Mouse (Mus musculus): ENCODE results near the gene Vps37c. TPM values are rescaled to one million over a fixed set of nuclear protein-coding genes. Genes with fewer than 3 reads are reported as not detected.

Gene Vps37c
- total RNA-seq, 1 experiment from 2014 or later: 19.1 TPM

DNA sequence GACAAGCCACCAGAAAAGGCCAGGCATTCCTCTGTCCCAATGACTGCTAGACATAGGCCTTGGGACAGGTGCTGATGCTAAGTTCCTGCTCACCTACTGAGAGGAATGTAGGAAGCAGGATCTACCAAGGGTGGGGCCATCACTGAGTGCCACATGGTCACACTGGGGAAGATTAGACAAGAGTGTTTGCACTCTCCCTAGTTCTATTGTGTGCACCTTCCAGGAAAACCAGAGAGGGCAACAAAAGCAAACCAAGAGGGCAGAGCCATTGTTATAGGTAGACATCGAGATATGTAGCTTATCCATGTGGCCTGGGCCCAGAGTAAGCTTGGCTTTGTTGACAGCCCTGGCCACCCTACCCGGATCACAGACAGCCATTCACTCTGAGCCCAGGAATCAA lies 2.8 kb upstream of the Vps37c start:
- DNase-seq: no peak

DNA sequence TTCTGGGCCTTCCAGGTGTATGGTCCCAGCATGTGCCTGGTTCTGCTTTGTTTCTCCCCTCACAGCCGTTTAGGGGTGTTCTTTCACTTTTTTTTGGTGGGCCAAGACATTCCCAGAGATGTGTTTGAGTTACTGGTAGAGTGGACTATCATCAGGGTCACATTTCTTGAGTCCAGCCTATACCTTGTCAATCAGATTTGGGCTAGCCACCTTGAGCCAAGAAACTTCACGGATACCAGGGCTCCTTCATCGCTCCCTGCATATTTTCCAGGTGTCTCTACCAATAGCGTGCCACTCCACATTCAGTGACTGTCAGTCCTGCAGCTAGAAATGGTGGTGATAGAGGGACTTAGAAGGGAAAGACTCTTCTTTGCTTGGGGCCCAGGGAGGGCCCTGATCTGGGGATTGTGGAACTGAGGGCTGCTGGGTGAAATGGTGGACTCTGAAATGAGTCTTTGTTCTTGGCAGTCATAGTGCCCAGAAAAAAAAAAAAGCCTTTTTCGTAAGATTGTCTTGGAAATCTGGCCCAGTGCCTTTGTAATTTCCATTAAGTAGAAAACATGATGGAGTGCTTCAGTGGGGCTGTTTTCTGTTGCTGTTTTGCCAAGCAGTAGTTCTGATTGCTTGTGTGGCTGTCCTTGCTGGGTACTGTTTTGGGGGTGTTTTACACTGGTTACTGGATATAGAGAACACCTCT lies 1.1 kb downstream of the Vps37c start:
- peak; percentile 42 for DNase-seq

DNA sequence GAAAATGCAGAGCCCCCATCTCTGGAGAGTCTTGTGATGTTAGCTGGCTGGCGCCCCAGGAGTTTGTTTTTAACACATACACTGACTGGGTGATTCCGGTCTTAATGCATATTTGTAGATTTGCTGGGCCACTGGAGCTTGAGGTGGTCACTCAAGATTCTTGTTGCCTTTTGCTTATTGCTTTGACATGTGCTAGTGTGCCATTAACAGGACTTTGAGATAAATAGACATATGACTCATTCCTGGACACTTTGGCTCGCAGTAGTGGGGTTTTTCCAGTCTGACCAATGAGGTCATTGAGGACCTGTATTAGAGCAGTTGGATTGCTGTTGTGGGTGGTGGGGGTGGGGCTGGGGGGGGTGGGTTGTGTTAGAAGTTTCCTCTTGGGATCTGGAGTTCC lies 1.8 kb downstream of the Vps37c start:
- peak; percentile 60 for DNase-seq

DNA sequence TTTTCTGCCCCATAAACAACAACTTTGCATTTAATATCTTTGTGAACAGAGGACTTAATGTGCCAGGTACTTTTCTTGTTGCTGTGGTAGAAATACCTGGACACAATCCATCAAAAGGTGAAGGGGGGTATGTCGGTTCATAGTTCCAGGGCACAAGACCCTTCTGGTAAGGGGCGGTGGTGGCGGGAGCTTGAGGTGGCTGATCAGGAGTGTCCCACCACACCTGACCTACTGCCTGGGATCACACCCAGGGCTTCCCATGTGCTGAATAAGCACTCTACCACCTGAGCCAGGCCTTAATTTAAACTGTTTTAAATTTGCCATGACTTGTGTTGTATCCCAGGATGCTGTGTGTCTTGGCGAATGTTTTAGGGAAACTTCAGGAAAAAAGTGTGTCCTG lies 2.6 kb downstream of the Vps37c start:
- no peak for DNase-seq

DNA sequence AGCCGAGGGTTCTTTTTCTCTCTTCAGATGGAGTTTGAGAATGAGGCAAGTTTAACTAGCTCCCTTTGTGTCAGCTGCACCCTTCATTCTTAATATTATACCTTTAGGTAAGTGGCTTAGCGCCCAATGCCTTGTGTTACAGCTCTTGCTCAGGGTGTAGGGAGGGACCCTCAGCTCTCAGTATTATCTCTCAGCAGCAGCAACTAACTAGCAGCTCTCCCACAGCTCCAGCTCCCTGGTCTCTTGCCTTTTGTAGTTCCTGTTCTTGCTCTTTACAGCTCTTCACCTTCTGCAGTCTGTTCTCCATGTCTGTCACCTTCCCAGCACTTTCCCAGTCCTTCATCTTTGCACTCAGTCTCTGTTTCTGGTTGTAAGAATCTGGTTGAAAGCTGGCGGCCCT lies 3.1 kb downstream of the Vps37c start:
- no peak for DNase-seq

DNA sequence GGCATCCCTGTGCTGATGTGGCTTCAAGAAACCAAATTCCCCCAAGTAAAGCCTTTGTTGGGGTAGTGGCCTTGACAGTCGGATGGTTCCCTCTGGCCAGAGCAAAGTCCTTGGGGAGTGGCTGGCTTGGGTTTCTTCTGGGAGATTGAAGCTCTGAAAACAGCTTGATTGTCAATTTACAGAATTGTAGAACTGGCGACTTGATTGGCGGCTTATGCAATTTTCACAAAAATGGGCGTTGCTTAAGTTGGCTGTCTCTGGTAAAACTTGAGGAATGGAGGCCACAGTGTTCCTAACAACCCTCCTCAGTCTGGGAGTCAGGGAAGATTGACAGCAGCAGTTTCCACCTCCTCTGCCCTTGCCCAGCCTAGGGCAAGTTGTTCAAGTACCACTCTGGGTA lies 3.8 kb downstream of the Vps37c start:
- peak; percentile 30 for DNase-seq

DNA sequence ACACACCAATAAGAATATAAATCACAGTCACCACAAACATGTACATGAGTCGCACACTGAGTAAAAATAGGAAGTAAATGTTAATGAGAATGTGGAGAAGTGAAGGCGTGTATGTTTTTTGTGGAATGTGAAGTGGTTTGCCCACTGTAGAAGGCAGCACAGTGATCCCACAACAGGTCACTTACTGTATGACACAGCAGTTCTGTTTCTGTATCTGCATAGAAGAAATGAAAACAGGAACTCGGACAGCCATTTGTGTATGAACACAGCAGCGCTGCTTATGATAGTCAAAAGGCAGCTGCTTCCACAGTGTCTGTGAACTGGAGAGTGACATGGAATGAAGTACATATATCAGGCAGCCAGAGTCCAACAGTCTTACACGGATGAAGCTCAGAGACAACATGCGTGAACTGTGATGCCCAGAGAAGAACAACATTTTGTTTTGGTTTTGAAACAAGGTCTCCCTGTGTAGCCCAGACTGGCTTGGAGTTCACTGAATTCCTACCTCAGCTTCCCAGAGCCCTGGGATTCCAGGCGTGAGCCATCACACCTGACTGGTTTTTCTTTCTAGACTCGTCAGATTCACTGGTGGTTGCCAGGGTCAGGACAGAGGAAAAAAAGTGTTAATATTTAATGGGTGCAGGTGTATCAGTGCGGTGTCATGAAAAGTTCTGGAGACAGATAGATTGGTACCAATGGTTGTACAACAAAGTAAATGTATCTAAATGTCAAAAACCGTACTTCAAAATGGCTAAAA lies 5.6 kb downstream of the Vps37c start:
- DNase-seq: no peak

DNA sequence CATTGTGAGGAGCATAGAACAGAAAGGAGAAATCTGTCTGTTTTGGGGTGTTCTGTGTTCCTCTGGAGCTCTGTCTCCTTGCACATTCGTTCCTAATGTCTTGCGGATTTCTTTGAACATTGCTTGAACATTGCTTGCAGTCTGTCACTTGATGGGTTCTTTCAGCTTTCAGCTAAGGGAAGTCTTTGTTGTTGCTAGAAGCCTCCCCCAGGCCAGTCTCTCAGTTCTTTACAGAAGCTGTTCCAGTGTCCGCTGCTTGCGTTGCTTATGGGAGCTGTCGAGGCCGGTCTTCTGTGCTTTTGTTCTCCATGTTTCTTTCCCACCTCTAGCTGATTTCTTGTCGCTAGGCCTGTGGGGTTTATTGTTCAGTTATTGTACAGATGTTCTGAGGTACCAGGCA lies 7.3 kb downstream of the Vps37c start:
- DNase-seq: no peak

DNA sequence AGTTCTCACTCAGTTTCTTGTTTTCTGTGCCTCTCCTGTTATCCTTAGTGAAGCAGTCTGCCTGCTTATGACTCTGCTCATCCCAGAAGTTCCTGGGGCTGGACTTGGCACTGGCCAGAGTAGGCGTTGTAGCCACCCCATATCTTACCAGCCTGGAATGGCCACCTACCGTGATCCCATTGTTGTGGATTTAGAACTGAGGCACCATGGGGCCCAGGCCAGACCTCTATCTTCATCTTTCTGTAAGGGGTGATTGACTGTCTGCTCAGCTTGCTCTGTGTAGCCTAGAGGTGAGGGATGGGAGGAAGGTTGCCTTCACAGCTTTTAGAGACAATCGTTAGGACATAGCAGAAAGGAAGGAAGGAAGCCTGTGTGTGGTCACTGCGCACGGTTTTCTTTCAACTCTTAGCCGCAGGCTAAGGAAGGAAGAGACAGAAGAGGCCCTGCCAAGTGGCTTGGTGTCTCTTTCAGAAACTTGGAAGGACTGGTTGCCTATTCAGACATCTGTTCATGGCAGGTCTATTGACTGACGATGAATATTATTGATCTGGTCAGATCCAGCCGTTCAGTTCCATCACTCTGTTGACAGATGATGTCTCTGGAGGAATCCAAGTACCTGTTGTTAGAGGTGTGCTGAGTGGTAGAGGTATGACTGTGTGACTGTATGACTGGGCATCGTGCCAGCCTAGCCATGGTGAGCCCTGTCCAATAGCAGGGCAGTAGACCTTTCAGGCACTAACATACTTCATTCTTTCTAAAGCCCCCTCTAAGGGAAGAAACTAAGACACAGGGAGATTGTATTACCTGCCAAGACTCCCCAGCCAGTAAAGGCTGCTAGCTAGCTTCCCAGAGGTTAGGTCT lies 9.8 kb downstream of the Vps37c start:
- DNase-seq: no peak

DNA sequence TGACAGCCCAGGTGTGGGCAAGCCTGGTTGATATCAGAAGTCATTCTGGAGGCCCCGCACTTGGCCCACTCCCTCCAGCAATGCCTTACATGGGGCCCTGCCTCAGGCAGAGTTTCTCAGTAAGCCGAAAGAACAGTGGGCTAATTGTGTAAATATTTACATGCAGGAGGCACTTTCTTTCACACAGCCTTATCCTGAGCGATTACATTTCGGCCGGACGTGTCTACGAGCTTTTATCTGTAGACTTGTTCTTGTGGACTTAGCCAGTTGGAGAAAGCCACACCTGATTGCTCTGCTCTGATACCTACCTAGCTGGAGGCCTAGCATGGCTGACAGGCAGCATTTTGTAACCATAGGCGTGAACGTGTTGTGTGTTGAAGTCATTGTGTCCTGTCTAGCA lies 11.3 kb downstream of the Vps37c start:
- DNase-seq: no peak

DNA sequence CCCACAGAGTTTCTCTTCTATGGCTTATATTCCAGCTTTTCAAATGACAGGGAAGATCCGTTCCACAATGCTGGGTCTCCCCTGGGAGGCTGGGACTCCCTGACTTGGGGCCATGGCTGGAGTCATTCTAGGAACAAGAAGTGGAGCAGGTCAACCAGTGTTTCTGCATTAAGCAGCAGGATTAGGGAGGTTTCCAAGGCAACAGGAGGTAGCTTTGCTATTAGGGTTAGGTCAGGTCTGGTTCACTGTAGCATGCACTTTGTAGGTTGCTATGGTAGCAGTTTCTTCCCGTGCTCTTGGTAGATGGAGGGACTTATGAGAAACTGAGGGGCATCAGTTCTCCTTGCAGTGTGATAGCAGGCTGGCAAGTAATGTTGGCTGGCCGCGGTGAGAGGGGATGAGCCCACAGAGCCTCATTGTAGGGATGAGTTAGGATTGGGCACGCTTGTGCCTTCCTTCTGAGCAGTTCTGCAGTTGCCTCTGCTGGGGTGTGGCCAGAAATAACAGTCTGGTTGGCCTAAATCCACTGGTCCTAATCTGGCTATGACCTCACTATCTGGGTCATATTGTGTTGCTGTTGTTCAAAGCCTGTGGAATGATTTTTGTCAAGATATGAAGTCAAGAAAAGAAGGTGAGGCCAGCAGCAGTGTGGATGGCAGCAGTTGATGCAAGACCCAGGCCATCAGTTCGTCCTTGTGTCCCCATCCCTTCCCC lies 12.6 kb downstream of the Vps37c start:
- DNase-seq: peak; percentile 47

DNA sequence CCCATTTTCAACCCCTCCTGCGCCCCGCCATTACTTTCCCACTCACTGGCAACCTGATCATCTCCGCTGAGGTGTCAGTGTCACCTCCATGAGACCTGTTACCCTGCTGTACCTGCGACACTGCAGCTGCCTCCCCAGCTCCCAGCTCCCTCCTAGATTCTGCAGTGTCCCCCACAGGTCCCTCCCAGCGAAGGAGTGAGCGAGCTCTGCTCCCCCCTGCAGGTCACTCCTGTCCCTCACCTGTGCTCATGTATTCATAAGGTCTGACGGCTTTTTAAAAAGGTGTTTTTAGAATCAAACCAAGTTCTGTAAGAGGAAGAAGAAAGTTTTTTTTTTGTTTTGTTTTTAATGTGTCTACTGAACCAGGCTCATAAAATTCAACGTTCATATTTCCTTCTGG lies 13.6 kb downstream of the Vps37c start:
- no peak for DNase-seq

DNA sequence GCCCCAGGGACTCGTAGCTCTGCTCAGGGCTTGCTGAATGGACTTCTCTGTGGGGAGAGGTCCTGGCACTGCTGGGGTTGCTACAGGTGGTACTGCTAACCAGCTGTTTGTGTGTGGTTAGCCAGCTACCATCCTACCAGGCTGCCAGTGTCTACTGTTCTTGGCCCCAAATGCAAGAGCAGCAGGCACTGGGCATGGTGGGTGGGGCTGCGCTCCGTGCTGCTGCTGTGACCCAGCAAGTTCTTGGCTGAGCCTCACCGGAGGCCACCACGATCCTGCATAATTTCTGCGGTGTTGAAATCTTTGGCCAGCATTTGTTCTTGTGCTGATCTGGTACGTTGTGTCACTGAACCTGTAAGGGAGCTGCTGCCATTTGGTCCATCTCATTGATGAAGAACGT lies 14.9 kb downstream of the Vps37c start:
- DNase-seq: peak; percentile 62

DNA sequence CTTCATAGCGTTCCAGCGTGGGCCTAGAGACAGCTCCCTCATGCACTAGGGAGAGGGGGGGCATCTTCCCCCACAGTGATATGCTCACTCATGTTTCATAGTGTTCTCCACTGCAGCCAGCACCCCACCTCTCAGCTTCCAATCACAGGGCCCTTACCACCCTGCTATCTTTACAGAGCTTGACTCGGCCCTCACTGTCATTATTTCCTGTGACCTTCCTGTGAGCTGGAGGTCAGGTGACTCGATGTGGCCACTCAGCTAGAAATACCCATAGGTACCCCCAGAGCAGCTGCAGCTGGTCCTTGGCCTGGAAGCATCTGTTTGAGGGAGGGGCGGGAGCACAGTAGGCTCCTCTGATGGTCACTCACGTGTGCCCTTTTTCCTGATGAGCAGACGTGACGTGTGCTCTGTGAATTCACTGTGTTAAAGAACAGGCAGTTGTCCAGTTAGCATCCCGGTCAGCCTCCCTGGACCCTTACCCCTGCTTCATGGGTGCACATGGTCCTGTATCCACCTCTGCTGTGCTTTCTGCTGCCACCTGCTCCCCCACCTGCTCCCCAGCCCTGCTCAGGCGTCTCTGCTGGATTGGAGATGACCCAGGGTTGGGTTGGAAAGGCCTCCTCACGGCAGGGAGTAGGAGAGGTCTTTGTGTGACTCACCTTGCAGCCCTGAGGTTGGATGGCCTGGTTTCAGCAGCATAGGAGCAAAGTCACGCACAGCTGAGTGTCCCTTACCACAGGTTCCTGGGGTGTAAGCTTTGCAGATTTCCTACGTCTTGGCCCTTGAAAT lies 18.7 kb downstream of the Vps37c start:
- no peak for DNase-seq

DNA sequence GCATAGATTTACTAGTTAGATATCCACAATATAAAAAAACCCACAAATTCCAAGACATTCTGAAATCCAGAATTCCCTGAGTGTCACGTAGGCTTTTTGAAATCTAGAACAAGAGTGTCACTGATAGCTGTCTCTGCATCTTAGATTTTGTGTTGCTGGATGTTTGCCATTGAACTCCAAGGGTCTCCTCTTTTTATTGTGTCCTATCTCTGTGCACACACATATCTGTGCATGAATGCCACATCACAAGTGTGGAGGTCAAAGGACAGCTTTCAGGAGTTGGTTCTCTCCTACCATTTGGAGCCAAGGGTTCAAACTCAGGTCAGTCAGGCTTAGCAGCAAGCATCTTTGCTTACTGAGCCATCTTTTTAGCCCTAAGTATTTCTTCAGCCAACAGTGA lies 19.3 kb downstream of the Vps37c start:
- DNase-seq: no peak

DNA sequence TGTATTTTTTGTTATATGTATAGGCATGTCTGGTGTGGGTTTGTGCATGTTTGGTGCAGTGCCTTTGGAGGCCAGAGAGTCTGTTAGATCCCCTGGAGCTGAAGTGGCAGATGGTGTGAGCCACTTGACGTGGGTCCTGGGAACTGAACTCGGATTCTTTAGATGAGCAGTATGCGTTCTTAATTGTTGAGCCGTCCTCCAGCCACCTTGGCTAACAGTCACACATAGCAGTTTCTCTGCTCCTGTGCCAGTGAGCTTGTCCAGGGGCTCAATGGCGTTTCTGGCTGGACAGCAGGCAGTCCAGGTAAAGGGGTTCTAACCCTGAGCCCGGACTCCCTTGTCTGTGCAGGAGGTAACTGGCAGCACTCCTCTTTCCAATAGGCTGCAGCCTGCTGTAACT lies 20.4 kb downstream of the Vps37c start:
- DNase-seq: no peak

DNA sequence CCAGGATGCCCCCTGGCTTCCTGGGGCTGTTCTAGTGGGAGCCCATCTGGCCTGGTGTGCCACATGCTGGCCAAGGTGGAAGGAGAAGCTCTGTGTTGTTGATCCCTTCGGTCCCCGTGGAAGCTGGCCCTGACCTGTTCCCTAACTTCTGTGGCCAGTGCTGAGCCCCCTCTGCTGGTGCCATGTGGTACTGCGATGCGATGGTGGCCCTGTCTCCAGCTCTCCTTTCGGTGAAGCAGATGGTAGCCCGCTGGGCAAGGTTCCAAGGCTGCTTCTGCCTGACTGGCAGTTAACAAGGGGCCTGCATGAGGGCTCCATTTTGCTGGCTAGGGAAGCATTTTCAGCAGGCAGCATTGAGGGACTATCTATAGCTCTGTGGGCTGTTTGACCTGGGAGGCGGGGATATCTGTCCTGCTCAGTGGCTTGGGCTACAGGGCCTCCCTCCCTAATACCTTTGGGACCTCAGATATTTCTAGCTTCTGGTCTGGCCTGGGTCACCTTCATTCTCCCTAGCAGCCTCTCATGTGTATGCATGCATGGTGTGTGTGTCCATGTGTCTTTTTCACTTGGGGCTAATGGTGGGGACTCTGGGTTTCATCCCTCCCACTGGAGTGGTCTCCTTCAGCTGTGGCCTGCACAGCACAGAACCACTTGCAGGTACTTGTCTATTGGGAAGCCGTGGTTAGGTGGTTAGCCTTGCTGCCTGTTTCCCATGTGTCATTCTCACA lies 21.0 kb downstream of the Vps37c start:
- peak; percentile 98 for DNase-seq

DNA sequence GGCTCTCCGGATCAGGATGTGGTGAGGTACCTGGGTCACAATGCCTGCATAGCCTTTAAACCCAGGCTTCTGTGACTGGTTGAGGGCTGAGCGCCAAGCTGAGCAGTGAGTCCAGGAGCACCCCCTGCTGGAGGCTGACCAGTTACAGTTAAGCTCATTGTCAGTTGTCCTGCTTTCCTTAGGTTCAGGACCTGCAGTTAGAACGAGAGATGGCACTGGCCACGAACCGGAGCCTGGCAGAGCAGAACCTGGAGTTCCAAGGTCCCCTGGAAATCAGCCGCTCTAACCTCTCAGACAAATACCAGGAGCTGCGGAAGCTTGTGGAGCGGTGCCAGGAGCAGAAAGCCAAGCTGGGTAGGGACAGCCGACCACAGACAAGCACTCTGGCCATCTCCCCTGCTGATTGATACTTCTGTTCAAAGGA lies 21.6 kb downstream of the Vps37c start:
- peak; percentile 76 for DNase-seq

DNA sequence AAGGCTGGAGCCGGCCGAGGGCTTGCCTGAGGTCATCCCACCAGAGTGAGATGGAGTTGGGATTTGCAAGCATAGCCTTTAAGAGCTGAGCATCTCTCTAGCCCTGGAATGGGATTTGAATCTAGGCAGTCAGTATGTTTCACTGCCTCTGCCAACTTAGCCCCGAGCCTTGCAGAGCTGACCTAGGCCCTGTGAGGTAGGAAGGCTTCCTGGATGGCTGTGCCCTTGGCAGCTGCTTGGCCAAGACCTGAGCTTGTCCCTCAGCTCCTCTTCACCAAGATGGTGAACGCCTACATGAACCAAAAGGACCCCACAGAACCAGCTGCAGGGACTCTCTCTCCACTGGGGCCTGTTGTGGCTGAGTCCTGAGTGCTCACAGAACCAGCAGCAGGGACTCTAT lies 22.2 kb downstream of the Vps37c start:
- DNase-seq: no peak

DNA sequence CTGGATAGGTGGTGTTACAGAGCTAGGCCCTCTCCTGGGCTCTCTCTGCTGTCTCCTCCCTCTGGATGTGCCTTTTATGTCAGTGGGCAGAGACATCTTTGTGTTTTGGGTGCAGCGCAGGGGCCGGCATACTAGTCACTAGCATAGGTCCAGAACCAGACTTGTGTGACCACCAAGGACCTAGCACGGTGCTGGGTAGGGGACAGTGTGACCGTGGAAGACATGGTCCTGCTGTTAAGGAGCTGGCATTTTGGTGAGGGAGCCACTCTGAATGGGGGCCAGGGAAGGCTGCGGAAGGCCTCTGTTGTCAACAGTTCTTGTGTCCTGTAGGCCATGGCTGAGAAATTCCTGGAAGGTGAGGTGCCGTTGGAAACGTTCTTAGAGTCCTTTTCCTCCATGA lies 23.7 kb downstream of the Vps37c start:
- DNase-seq: no peak

DNA sequence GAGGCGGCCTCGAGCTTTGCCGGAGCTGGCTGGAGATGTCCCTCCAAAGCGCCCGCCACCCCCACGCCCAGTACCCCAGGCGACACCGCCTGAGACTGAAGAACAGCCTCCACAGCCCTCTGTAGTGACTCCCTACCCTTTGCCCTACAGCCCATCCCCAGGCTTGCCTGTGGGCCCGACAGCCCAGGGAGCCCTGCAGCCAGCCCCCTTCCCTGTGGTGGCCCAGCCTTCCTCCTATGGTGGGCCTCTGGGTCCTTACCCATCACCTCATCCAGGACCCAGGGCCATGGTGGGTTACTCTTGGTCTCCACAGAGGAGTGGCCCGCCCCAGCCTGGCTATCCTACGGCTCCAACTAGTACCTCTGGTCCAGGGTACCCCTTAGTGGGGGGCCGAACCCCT lies 24.1 kb downstream of the Vps37c start:
- no peak for DNase-seq

All from adrenal gland, postnatal 14 days (tissue).